8 mouse cellular contexts compared by ENCODE assay signal in genomic region chr2:101797166-101797900, GRCm38 (mm10).
DNase-seq lines count a peak whose midpoint lies in the region.

No protein-coding gene starts in this region.

- peaks cover 23% of the 10 kb centered on the region for H3K4me1 ChIP-seq in embryonic facial prominence, embryonic 10.5 days
- peaks cover 72% of the 10 kb centered on the region for H3K4me1 ChIP-seq in megakaryocyte, embryonic 14.5 days

- peak overlapping the region; percentile 90 for H3K27ac ChIP-seq in embryonic facial prominence, embryonic 10.5 days (replicated peaks)

- intact Hi-C loops in heart, postnatal 10 days (cut with DNase I) = loop anchor here (2.0 to 5.0 kb wide), 4 partner anchors 31 to 83 kb away; no protein-coding TSS in a partner anchor

- under 1% methylated on average over 49 of the region's 49 CpGs for WGBS in embryonic facial prominence, embryonic 10.5 days

- DNase-seq in right cerebral cortex, postnatal 4 days = peak; percentile 7
- DNase-seq in right cerebral cortex, postnatal 36 days (ENCODE audit: low spot score in 2 of 2) = no peak
- peak; percentile 83 for DNase-seq in embryonic facial prominence, embryonic 10.5 days (ENCODE audit: low spot score)
- peak; percentile 52 to 56 for DNase-seq in heart, postnatal 10 days
- peak; percentile 60 to 79 for DNase-seq in kidney, postnatal 25 days
- DNase-seq in spleen, postnatal 4 days (ENCODE audit: low spot score in 2 of 2) = peak; percentile 16 to 66
- no peak for DNase-seq in layer of hippocampus, postnatal 25 days (ENCODE audit: extremely low spot score in 1 of 2, low spot score in 1 of 2)

- H3K9me3 ChIP-seq in embryonic facial prominence, embryonic 10.5 days = no peaks in the 10 kb centered on the region
- H3K9me3 ChIP-seq in megakaryocyte, embryonic 14.5 days = no peaks in the 10 kb centered on the region

- H3K27me3 ChIP-seq in embryonic facial prominence, embryonic 10.5 days (replicated peaks; ENCODE audit: low read depth, poor library complexity, severe bottlenecking) = peaks cover 14% of the 10 kb centered on the region; the same call in 1 of the 2 replicates
- peaks cover 2% of the 10 kb centered on the region for H3K27me3 ChIP-seq in megakaryocyte, embryonic 14.5 days (replicated peaks)

- H3K4me3 ChIP-seq in embryonic facial prominence, embryonic 10.5 days = peak overlapping the region; percentile 76
- H3K4me3 ChIP-seq in megakaryocyte, embryonic 14.5 days (replicated peaks) = peak overlapping the region; percentile 95

- peaks cover 13% of the 10 kb centered on the region; the same call in 1 of the 2 replicates for H3K36me3 ChIP-seq in embryonic facial prominence, embryonic 10.5 days (replicated peaks)
- H3K36me3 ChIP-seq in megakaryocyte, embryonic 14.5 days (replicated peaks; ENCODE audit: low read length) = peaks cover 38% of the 10 kb centered on the region

Comparison
In these comparisons a context has a peak if more than half of its experiments do, and no peak if none do; other contexts are left out.
1. DNase-seq: peak in right cerebral cortex, postnatal 4 days (single experiment), embryonic facial prominence, embryonic 10.5 days (single experiment), heart, postnatal 10 days (2 of 2), kidney, postnatal 25 days (2 of 2) and spleen, postnatal 4 days (2 of 2); none in right cerebral cortex, postnatal 36 days (0 of 2) and layer of hippocampus, postnatal 25 days (0 of 2).